Comparison of ENCODE assay signal across 17 mouse cellular contexts in the genomic region with DNA sequence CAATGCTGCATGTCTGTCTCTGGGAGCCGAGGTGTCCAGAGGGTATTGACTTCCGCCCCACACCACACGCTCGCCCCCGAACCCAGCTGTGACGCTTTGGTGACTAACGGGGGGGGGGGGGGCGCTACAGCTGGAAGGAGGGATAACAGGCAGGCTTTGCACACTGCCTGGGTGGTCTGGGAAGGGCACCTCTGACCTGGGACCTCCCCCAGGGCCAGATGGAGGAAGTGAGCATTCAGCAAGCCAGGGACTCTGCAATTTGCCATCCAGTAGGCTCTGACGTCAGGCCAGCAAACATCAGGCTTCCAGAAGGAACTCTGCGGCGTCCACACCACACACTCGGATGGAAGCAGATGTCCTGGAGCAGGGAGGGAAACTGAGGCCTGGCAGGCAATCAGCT. TPM values are rescaled to one million over a fixed set of nuclear protein-coding genes. Genes with fewer than 3 reads are reported as not detected.
A peak's percentile ranks its signal among the peaks of the same experiment; 100 is the strongest.
DNase-seq lines count a peak whose midpoint lies in the region; ATAC-seq lines count a peak whose summit lies in the region.
"Had no signal": no experiment of that assay in that cellular context is flagged by ENCODE, and none has a peak within 500 bp of the region (broad histone marks: within the 10 kb centered on the region; RNA-seq: fewer than 3 reads in every experiment).

No protein-coding gene starts in this region.

- no peak overlapping the region for H3K4me2 ChIP-seq in hindbrain, embryonic 16.5 days (ENCODE audit: low read length)
- H3K4me2 ChIP-seq in lung, embryonic 16.5 days (ENCODE audit: low read depth, low read length): no peak overlapping the region
- H3K4me2 ChIP-seq: forebrain, embryonic 12.5 days; heart, embryonic 15.5 days; hindbrain, embryonic 12.5 days; liver, embryonic 15.5 days; neural tube, embryonic 13.5 days had no signal

- H3K9me3 ChIP-seq in hindbrain, embryonic 10.5 days: no peaks in the 10 kb centered on the region
- H3K9me3 ChIP-seq in hindbrain, embryonic 16.5 days (ENCODE audit: control insufficient read depth, low read length): no peaks in the 10 kb centered on the region
- H3K9me3 ChIP-seq in lung, embryonic 16.5 days (ENCODE audit: control insufficient read depth, low read length): no peaks in the 10 kb centered on the region
- H3K9me3 ChIP-seq in limb, embryonic 10.5 days (replicated peaks): no peaks in the 10 kb centered on the region
- H3K9me3 ChIP-seq: forebrain, embryonic 12.5 days; heart, embryonic 15.5 days; hindbrain, embryonic 12.5 days; liver, embryonic 15.5 days; neural tube, embryonic 13.5 days had no signal

- 60% methylated on average over 12 of the region's 12 CpGs for WGBS in hindbrain, embryonic 10.5 days
- WGBS in hindbrain, embryonic 16.5 days: 72% methylated on average over 12 of the region's 12 CpGs
- 32% methylated on average over 11 of the region's 12 CpGs for WGBS in lung, embryonic 16.5 days
- WGBS in limb, embryonic 10.5 days: 27% methylated on average over 12 of the region's 12 CpGs

- DNase-seq in hindbrain, embryonic 10.5 days (ENCODE audit: low spot score): peak; percentile 47
- no peak for DNase-seq in lung, adult 18-20 months
- peak; percentile 75 for DNase-seq in limb, embryonic 10.5 days (ENCODE audit: low spot score)
- DNase-seq in yolk sac, embryonic 10.5 days (ENCODE audit: low spot score): peak; percentile 51
- DNase-seq in cerebellum, postnatal 14 days: no peak
- no peak for DNase-seq in thymus, postnatal 25 days
- DNase-seq: cerebellum, postnatal 36 days; kidney, adult 2 months; thymus, postnatal 14 days had no signal

- H3K4me3 ChIP-seq in hindbrain, embryonic 10.5 days: no peak overlapping the region
- no peak overlapping the region for H3K4me3 ChIP-seq in hindbrain, embryonic 16.5 days (ENCODE audit: low read length)
- no peak overlapping the region for H3K4me3 ChIP-seq in lung, embryonic 16.5 days (ENCODE audit: low read length)
- peak overlapping the region; percentile 17; the same call in 1 of the 2 replicates for H3K4me3 ChIP-seq in limb, embryonic 10.5 days
- H3K4me3 ChIP-seq: forebrain, embryonic 12.5 days; heart, embryonic 15.5 days; hindbrain, embryonic 12.5 days; liver, embryonic 15.5 days; megakaryocyte, embryonic 14.5 days; neural tube, embryonic 13.5 days had no signal

- peaks cover 31% of the 10 kb centered on the region for H3K4me1 ChIP-seq in hindbrain, embryonic 10.5 days (replicated peaks)
- H3K4me1 ChIP-seq in hindbrain, embryonic 16.5 days (ENCODE audit: control insufficient read depth, insufficient read depth, low read depth, low read length): no peaks in the 10 kb centered on the region
- peaks cover 10% of the 10 kb centered on the region for H3K4me1 ChIP-seq in lung, embryonic 16.5 days (replicated peaks; ENCODE audit: control insufficient read depth, insufficient read depth, low read length)
- peaks cover 67% of the 10 kb centered on the region for H3K4me1 ChIP-seq in limb, embryonic 10.5 days
- H3K4me1 ChIP-seq: forebrain, embryonic 12.5 days; liver, embryonic 15.5 days; megakaryocyte, embryonic 14.5 days; neural tube, embryonic 13.5 days had no signal

- H3K9ac ChIP-seq in hindbrain, embryonic 16.5 days (ENCODE audit: low read depth, low read length): no peak overlapping the region
- no peak overlapping the region for H3K9ac ChIP-seq in lung, embryonic 16.5 days (ENCODE audit: low read length)
- H3K9ac ChIP-seq: forebrain, embryonic 12.5 days; heart, embryonic 15.5 days; hindbrain, embryonic 12.5 days; liver, embryonic 15.5 days; neural tube, embryonic 13.5 days had no signal

- peak overlapping the region; percentile 18; the same call in 1 of the 2 replicates for H3K27ac ChIP-seq in hindbrain, embryonic 10.5 days
- no peak overlapping the region for H3K27ac ChIP-seq in hindbrain, embryonic 16.5 days (ENCODE audit: low read depth, low read length)
- no peak overlapping the region for H3K27ac ChIP-seq in lung, embryonic 16.5 days (ENCODE audit: low read length)
- peak overlapping the region; percentile 75 for H3K27ac ChIP-seq in limb, embryonic 10.5 days
- H3K27ac ChIP-seq: forebrain, embryonic 12.5 days; heart, embryonic 15.5 days; hindbrain, embryonic 12.5 days; liver, embryonic 15.5 days; neural tube, embryonic 13.5 days had no signal

- no peaks in the 10 kb centered on the region for H3K27me3 ChIP-seq in hindbrain, embryonic 10.5 days (ENCODE audit: insufficient read depth, poor library complexity, severe bottlenecking)
- H3K27me3 ChIP-seq in hindbrain, embryonic 16.5 days (replicated peaks; ENCODE audit: control insufficient read depth, insufficient read depth, low read length): no peaks in the 10 kb centered on the region
- no peaks in the 10 kb centered on the region for H3K27me3 ChIP-seq in lung, embryonic 16.5 days (ENCODE audit: control insufficient read depth, insufficient read depth, low read depth, low read length)
- H3K27me3 ChIP-seq in limb, embryonic 10.5 days (ENCODE audit: low read depth, poor library complexity, severe bottlenecking): no peaks in the 10 kb centered on the region
- H3K27me3 ChIP-seq: forebrain, embryonic 12.5 days; heart, embryonic 15.5 days; hindbrain, embryonic 12.5 days; liver, embryonic 15.5 days; neural tube, embryonic 13.5 days had no signal

- peaks cover 9% of the 10 kb centered on the region for H3K36me3 ChIP-seq in hindbrain, embryonic 10.5 days
- H3K36me3 ChIP-seq in hindbrain, embryonic 16.5 days (ENCODE audit: control insufficient read depth, insufficient read depth, low read length): no peaks in the 10 kb centered on the region
- H3K36me3 ChIP-seq in lung, embryonic 16.5 days (ENCODE audit: control insufficient read depth, insufficient read depth, low read length): no peaks in the 10 kb centered on the region
- peaks cover 45% of the 10 kb centered on the region for H3K36me3 ChIP-seq in limb, embryonic 10.5 days
- H3K36me3 ChIP-seq: forebrain, embryonic 12.5 days; hindbrain, embryonic 12.5 days; liver, embryonic 15.5 days had no signal

- ATAC-seq in hindbrain, embryonic 16.5 days: no peak
- ATAC-seq in lung, embryonic 16.5 days (ENCODE audit: low read depth): peak; percentile 49

RNA-seq across cellular contexts. Expression of gene Bmp7, which starts 52.0 kb away (rescaled TPM):
- polyA plus RNA-seq in hindbrain, embryonic 10.5 days (2016; fragmentation: Nextera tagmentation; extraction: Ambion mirVana): 12.9 and 14.8 TPM in 2 replicates
- 13.7 and 20.0 TPM in 2 replicates for polyA plus RNA-seq in hindbrain, embryonic 16.5 days (2015; fragmentation: Nextera tagmentation; extraction: Ambion mirVana)
- 6.2 and 6.8 TPM in 2 replicates for polyA plus RNA-seq in lung, embryonic 16.5 days (2015; fragmentation: Nextera tagmentation; extraction: Ambion mirVana)
- polyA plus RNA-seq in limb, embryonic 10.5 days (2016; fragmentation: Nextera tagmentation; extraction: Ambion mirVana): 31.3 and 39.5 TPM in 2 replicates

Comparison
In these comparisons a context has a peak if more than half of its experiments do, and no peak if none do; other contexts are left out.
1. H3K27ac ChIP-seq: peak in hindbrain, embryonic 10.5 days (single experiment) and limb, embryonic 10.5 days (single experiment); none in hindbrain, embryonic 16.5 days (single experiment) and lung, embryonic 16.5 days (single experiment).
2. DNase-seq: peak in hindbrain, embryonic 10.5 days (single experiment), limb, embryonic 10.5 days (single experiment) and yolk sac, embryonic 10.5 days (single experiment); none in lung, adult 18-20 months (0 of 2), cerebellum, postnatal 14 days (0 of 2) and thymus, postnatal 25 days (single experiment).